Mouse (Mus musculus) megakaryocyte, embryonic 14.5 days (primary cell): ENCODE data around the gene Ntrk3.

ENCODE experiments used
- FLI1 ChIP-seq: IDR thresholded peaks from 2 replicates; pipeline ENCODE4 v1.6.1; 2012; ENCODE audit warnings: low read length, inconsistent platforms, mixed read lengths
- GATA1 ChIP-seq: IDR thresholded peaks from 3 replicates; pipeline ENCODE4 v1.6.1; 2012; ENCODE audit warnings: mixed read lengths, low read length, inconsistent platforms, borderline replicate concordance

- TF ChIP-seq GATA1 = no peak
- no peak for TF ChIP-seq FLI1
Measured at GRCm38 (mm10) chr7:78385971-78386370, 351.8 kb downstream of the Ntrk3 start.
